Mouse (Mus musculus): ENCODE measurements around the gene Mmaa. TPM values are rescaled to one million over a fixed set of nuclear protein-coding genes. Genes with fewer than 3 reads are reported as not detected.
A peak's percentile ranks its signal among the peaks of the same experiment; 100 is the strongest.

Gene Mmaa
- total and polyA plus RNA-seq, 3 experiments, result 15.3 to 45.9 (median 44.0) TPM

DNA sequence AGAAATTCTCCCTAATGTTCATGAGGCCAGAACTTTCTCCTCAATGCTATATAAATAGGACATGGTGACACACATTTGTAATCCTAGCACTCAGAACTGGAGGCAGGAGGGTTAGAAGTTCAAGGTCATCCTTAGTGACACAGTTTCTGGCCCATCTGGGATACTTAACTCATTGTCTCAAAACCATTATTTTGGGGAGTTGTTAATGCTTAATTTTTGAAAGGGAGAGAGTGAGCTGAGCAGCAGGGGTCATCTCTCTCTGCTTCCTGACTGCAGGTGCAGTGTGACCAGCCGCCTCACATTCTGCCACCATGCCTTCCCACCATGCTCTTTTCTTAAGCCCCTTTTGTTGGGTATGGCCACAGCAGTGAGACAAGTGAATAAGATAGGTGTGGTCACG, 36.8 kb upstream of the Mmaa start:
- 100% methylated on average over 2 of the region's 2 CpGs for WGBS
- Histone ChIP-seq H3K4me1 (ENCODE audit: control insufficient read depth, insufficient read depth, low read length) (peaks cover 1% of the 10 kb centered on the region; the same call in 1 of the 2 replicates), H3K9ac (ENCODE audit: low read depth, low read length) (no peak overlapping the region), H3K4me3 (no peak overlapping the region), H3K27ac (no peak overlapping the region), H3K27me3 (ENCODE audit: control insufficient read depth, insufficient read depth, low read length) (no peaks in the 10 kb centered on the region), H3K79me2 (replicated peaks; ENCODE audit: control insufficient read depth, insufficient read depth, low read length) (no peaks in the 10 kb centered on the region), H3K36me3 (ENCODE audit: control insufficient read depth, insufficient read depth, low read length) (no peaks in the 10 kb centered on the region)
- no peak for DNase-seq
- intact Hi-C loops (cut with DNase I), result no loop called here
- TF ChIP-seq POLR2A (IDR thresholded peaks at IDR 0.05; ENCODE audit: insufficient read depth, low read depth, low read length) (no peak), EP300 (IDR thresholded peaks at IDR 0.05; ENCODE audit: insufficient read depth, low read depth, low read length) (no peak), CTCF (IDR thresholded peaks at IDR 0.05) (no peak)

DNA sequence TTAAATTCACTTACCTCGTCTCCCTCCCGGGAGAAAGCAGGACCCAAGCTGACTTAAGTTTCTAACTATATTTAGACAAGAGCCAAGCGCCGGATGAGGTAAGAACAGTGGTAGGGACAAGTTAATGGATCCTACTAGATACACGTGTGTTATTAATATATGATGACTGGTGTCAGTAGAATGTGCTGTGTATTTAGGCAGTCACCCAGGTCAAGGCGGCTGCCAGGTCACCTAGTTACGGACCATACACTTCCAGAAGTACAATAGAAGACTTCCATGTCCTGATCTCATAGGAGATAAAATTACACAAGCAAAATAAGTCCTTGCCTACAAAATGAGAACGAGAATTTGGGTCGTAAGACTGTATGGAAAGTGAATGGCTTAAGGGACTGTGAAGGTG, 36.3 kb upstream of the Mmaa start:
- no peak overlapping the region for H3K4me3 ChIP-seq
- 26% methylated on average over 9 of the region's 9 CpGs for WGBS
- TF ChIP-seq EP300 (IDR thresholded peaks at IDR 0.05; ENCODE audit: insufficient read depth, low read depth, low read length), result no peak
- no peak for TF ChIP-seq POLR2A (IDR thresholded peaks at IDR 0.05; ENCODE audit: insufficient read depth, low read depth, low read length)
- no peak for TF ChIP-seq CTCF (IDR thresholded peaks at IDR 0.05)
- intact Hi-C loops (cut with DNase I), result no loop called here
- H3K4me1 ChIP-seq (ENCODE audit: control insufficient read depth, insufficient read depth, low read length), result peaks cover 1% of the 10 kb centered on the region; the same call in 1 of the 2 replicates
- H3K79me2 ChIP-seq (replicated peaks; ENCODE audit: control insufficient read depth, insufficient read depth, low read length), result no peaks in the 10 kb centered on the region
- DNase-seq, result no peak
- H3K9ac ChIP-seq (ENCODE audit: low read depth, low read length), result no peak overlapping the region
- H3K36me3 ChIP-seq (ENCODE audit: control insufficient read depth, insufficient read depth, low read length), result no peaks in the 10 kb centered on the region
- no peaks in the 10 kb centered on the region for H3K27me3 ChIP-seq (ENCODE audit: control insufficient read depth, insufficient read depth, low read length)
- H3K27ac ChIP-seq, result no peak overlapping the region

DNA sequence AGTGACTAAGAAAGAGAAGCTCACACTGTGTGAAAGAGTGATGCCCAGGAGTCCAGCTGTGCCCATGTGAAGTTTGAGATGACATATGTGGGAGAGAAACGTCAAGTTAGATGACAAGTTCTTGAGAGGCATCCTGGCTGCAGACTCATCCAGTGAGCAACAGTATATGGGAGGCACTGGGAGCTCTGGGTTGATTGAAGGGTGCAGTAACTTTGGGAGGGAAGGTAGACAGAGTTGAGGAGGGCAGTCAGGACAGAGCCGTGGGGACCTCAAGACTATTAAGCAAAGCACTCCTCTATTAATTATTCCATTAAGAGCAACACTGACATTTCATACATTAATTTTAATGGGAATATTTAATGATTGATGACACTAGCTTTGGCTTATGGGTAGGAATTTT, 35.0 kb upstream of the Mmaa start:
- TF ChIP-seq EP300 (IDR thresholded peaks at IDR 0.05; ENCODE audit: insufficient read depth, low read depth, low read length) (no peak), CTCF (IDR thresholded peaks at IDR 0.05) (no peak), POLR2A (IDR thresholded peaks at IDR 0.05; ENCODE audit: insufficient read depth, low read depth, low read length) (no peak)
- 91% methylated on average over 2 of the region's 2 CpGs for WGBS
- Histone ChIP-seq H3K36me3 (ENCODE audit: control insufficient read depth, insufficient read depth, low read length) (no peaks in the 10 kb centered on the region), H3K4me1 (ENCODE audit: control insufficient read depth, insufficient read depth, low read length) (peaks cover 5% of the 10 kb centered on the region), H3K4me3 (no peak overlapping the region), H3K27ac (no peak overlapping the region), H3K9ac (ENCODE audit: low read depth, low read length) (no peak overlapping the region), H3K79me2 (replicated peaks; ENCODE audit: control insufficient read depth, insufficient read depth, low read length) (no peaks in the 10 kb centered on the region), H3K27me3 (ENCODE audit: control insufficient read depth, insufficient read depth, low read length) (no peaks in the 10 kb centered on the region)
- intact Hi-C loops (cut with DNase I), result no loop called here
- DNase-seq, result no peak

DNA sequence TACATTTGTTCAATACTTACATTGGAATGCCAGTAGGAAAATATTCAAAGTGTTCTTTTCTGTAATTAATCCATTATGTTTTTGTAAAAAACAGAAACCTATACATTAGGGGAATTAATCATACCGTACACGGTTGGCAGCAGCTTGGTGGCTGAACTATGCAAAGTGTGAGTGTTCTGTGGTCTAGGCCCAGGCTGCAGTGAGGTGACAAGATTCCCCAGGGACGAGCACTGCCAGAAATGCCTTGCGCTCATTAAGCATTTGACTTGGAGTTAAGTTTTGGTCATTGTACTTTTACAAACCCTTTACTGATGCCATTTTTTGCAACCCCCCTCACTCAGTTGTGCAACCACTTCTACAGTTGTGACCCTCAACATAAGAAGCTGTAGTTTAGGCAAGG, 34.4 kb upstream of the Mmaa start:
- intact Hi-C loops (cut with DNase I), result no loop called here

DNA sequence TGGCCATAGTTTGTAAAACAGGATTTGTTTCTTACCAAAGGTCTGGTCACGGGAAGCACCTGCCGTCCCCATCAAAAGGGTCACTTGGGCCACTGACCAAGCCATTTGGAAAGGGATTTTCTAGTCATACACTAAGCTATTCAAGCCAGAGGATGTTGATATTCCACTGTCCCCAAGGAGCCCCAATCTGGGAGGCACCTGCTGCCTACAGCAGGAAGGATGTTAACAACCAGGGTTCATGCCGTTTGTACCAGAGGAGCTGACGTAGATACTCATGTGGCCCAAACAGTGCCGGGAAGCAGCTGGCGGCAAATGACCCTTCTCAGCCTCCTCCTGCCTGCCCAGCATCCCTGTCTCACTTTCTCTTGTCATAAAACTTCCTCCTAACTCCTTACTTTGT, 30.8 kb upstream of the Mmaa start:
- H3K4me1 ChIP-seq (ENCODE audit: control insufficient read depth, insufficient read depth, low read length), result peaks cover 10% of the 10 kb centered on the region
- no peak overlapping the region for H3K4me3 ChIP-seq
- WGBS, result 51% methylated on average over 6 of the region's 6 CpGs
- no peaks in the 10 kb centered on the region for H3K27me3 ChIP-seq (ENCODE audit: control insufficient read depth, insufficient read depth, low read length)
- H3K36me3 ChIP-seq (ENCODE audit: control insufficient read depth, insufficient read depth, low read length), result no peaks in the 10 kb centered on the region
- peak overlapping the region; percentile 24 for H3K27ac ChIP-seq
- TF ChIP-seq EP300 (IDR thresholded peaks at IDR 0.05; ENCODE audit: insufficient read depth, low read depth, low read length) (peak; percentile 74; the same call in 1 of the 2 replicates), POLR2A (IDR thresholded peaks at IDR 0.05; ENCODE audit: insufficient read depth, low read depth, low read length) (no peak), CTCF (IDR thresholded peaks at IDR 0.05) (no peak)
- H3K79me2 ChIP-seq (replicated peaks; ENCODE audit: control insufficient read depth, insufficient read depth, low read length), result no peaks in the 10 kb centered on the region
- intact Hi-C loops (cut with DNase I), result no loop called here
- DNase-seq, result peak in 1 of 2 experiments; percentile 34
- H3K9ac ChIP-seq (ENCODE audit: low read depth, low read length), result no peak overlapping the region

More for the DNA sequence above, 34.4 kb upstream of the Mmaa start:
- WGBS, result 91% methylated on average over 4 of the region's 4 CpGs
- H3K36me3 ChIP-seq (ENCODE audit: control insufficient read depth, insufficient read depth, low read length), result no peaks in the 10 kb centered on the region
- H3K27me3 ChIP-seq (ENCODE audit: control insufficient read depth, insufficient read depth, low read length), result no peaks in the 10 kb centered on the region
- H3K79me2 ChIP-seq (replicated peaks; ENCODE audit: control insufficient read depth, insufficient read depth, low read length), result no peaks in the 10 kb centered on the region
- H3K4me1 ChIP-seq (ENCODE audit: control insufficient read depth, insufficient read depth, low read length), result peaks cover 6% of the 10 kb centered on the region
- no peak for DNase-seq
- H3K9ac ChIP-seq (ENCODE audit: low read depth, low read length), result no peak overlapping the region
- no peak overlapping the region for H3K27ac ChIP-seq
- H3K4me3 ChIP-seq, result no peak overlapping the region
- TF ChIP-seq POLR2A (IDR thresholded peaks at IDR 0.05; ENCODE audit: insufficient read depth, low read depth, low read length) (no peak), CTCF (IDR thresholded peaks at IDR 0.05) (no peak)

DNA sequence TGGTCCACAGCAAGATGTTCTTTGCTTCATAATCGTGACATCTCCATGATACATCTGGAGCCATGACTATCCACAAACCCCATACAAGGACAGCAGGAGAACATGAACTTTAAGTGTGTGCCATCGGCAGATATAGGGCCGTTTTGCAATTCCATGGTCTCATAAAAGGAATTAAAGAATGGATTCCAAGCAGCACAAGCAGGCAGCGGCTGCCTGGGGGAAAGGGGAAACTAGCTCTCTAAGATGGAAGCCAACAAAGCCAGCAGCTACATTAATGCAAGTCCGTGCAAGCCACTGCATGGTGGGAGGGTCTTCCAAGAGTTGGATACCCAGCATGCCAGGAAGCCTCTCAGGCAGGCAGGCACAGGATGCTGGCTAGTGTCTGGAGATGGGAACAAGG, 30.2 kb upstream of the Mmaa start:
- H3K27me3 ChIP-seq (ENCODE audit: control insufficient read depth, insufficient read depth, low read length), result no peaks in the 10 kb centered on the region
- TF ChIP-seq EP300 (IDR thresholded peaks at IDR 0.05; ENCODE audit: insufficient read depth, low read depth, low read length) (no peak), CTCF (IDR thresholded peaks at IDR 0.05) (no peak), POLR2A (IDR thresholded peaks at IDR 0.05; ENCODE audit: insufficient read depth, low read depth, low read length) (no peak)
- WGBS, result 66% methylated on average over 5 of the region's 5 CpGs
- H3K27ac ChIP-seq, result peak overlapping the region; percentile 20
- H3K79me2 ChIP-seq (replicated peaks; ENCODE audit: control insufficient read depth, insufficient read depth, low read length), result no peaks in the 10 kb centered on the region
- H3K4me3 ChIP-seq, result no peak overlapping the region
- no peak overlapping the region for H3K9ac ChIP-seq (ENCODE audit: low read depth, low read length)
- no peaks in the 10 kb centered on the region for H3K36me3 ChIP-seq (ENCODE audit: control insufficient read depth, insufficient read depth, low read length)
- peaks cover 10% of the 10 kb centered on the region for H3K4me1 ChIP-seq (ENCODE audit: control insufficient read depth, insufficient read depth, low read length)
- no peak for DNase-seq
- intact Hi-C loops (cut with DNase I), result no loop called here

Data from heart, adult 2 months (tissue).